Mouse (Mus musculus) small intestine, adult 2 months (tissue): ENCODE measurements around the gene Hnrnph3. TPM values are rescaled to one million over a fixed set of nuclear protein-coding genes. Genes with fewer than 3 reads are reported as not detected.

ENCODE experiments used
- H3K27ac ChIP-seq: fragments of 200-500 bp; 2 replicates; pipeline ENCODE4 v1.5.1; 2012; ENCODE audit warnings: low read depth, low read length, control low read depth, inconsistent platforms; ENCODE audit not compliant: insufficient read depth
- H3K27me3 ChIP-seq: fragments of 200-500 bp; 2 replicates; pipeline ENCODE4 v1.6.1; 2012; ENCODE audit warnings: mild to moderate bottlenecking, moderate library complexity, low read length, inconsistent platforms; ENCODE audit not compliant: control insufficient read depth, insufficient read depth
- H3K36me3 ChIP-seq: fragments of 200-500 bp; 2 replicates; pipeline ENCODE4 v1.6.1; 2012; ENCODE audit warnings: mild to moderate bottlenecking, low read length, control low read depth, inconsistent platforms; ENCODE audit not compliant: control insufficient read depth, insufficient read depth
- H3K4me1 ChIP-seq: fragments of 200-500 bp; 2 replicates; pipeline ENCODE4 v1.6.1; 2012; ENCODE audit warnings: low read length, inconsistent platforms, mixed read lengths; ENCODE audit not compliant: control insufficient read depth, insufficient read depth, insufficient read length
- H3K4me3 ChIP-seq: fragments of 200-500 bp; 2 replicates; pipeline ENCODE4 v1.5.1; 2012; ENCODE audit warnings: low read depth, mild to moderate bottlenecking, control low read depth, inconsistent platforms, low read length, moderate library complexity
- CTCF ChIP-seq: fragments of 200-500 bp; IDR thresholded peaks from 2 replicates; pipeline ENCODE4 v1.5.1; 2012; ENCODE audit warnings: low read depth, mild to moderate bottlenecking, control low read depth, inconsistent platforms, low read length, moderate library complexity, mixed read lengths; ENCODE audit not compliant: insufficient replicate concordance, insufficient read length; ENCODE audit errors: extremely low read depth
- POLR2A ChIP-seq: fragments of 200-500 bp; IDR thresholded peaks from 2 replicates; pipeline ENCODE4 v1.6.1; 2012; ENCODE audit warnings: low read depth, mild to moderate bottlenecking, control low read depth, inconsistent platforms, low read length, moderate library complexity
- WGBS: fragments of 180-500 bp; shearing (Covaris S2); methylation state at CpG from one replicate; pipeline ENCODE4 v1.1.7; 2018; 5-methylcytosine and 5-hydroxymethylcytosine counted together
- polyA plus RNA-seq: library from polyadenylated mRNA; depleted of rRNA; stranded (reverse); fragments of >200 nt; gene quantifications from 2 replicates; pipeline ENCODE4 v1.2.3, GENCODE M21; 2012; rRNA removed

Hnrnph3 gene
- 2.7 and 9.4 TPM in 2 replicates for polyA plus RNA-seq

GRCm38 (mm10) chr10:63023749-63024579, at the start of gene Hnrnph3, which contains the start of gene Pbld2:
TSS of gene Hnrnph3 (minus strand) at chr10:63024217.
TSS of gene Pbld2 (plus strand) at chr10:63024315.
- Histone ChIP-seq H3K27me3 (no peaks in the 10 kb centered on the region), H3K36me3 (peaks cover 1% of the 10 kb centered on the region; the same call in 1 of the 2 replicates), H3K4me3 (peak within 1 kb of the TSS; percentile 94), H3K27ac (peak within 1 kb of the TSS; percentile 98), H3K4me1 (peaks cover 3% of the 10 kb centered on the region; the same call in 1 of the 2 replicates)
- under 1% methylated on average over 67 of the region's 69 CpGs for WGBS
- TF ChIP-seq POLR2A (peak; percentile 89), CTCF (no peak)

DNA sequence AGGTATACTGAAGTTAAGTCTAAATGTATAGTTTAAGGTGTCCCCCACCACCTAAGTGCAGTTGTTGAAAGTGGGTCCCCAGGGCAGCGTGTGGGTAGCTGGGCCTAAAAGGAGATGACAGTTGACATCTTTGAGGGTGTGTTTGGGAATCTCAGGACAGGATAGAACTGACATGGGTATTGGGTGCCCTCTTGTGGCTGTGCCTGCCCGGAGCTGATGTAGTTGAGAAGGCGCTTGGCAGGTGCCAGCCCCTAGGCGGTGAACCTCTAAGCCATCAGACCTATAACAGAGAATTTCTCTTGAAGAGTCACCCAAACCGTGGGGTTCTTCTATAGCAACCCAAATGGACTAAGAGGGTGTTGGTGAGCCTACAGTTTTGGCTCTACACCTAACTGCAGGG, 42.0 kb upstream of the Hnrnph3 start:
- Histone ChIP-seq H3K36me3 (no peaks in the 10 kb centered on the region; the same call in 1 of the 2 replicates), H3K4me1 (peaks cover 16% of the 10 kb centered on the region; the same call in 1 of the 2 replicates), H3K27ac (peak overlapping the region; percentile 53; the same call in 1 of the 2 replicates), H3K4me3 (peak overlapping the region; percentile 6; the same call in 1 of the 2 replicates), H3K27me3 (no peaks in the 10 kb centered on the region)
- TF ChIP-seq POLR2A (no peak), CTCF (peak; percentile 95)
- 11% methylated on average over 5 of the region's 5 CpGs for WGBS

GRCm38 (mm10) chr10:63065561-63065960, 41.5 kb upstream of the Hnrnph3 start:
- Histone ChIP-seq H3K27me3 (no peaks in the 10 kb centered on the region), H3K27ac (peak overlapping the region; percentile 53; the same call in 1 of the 2 replicates)

DNA sequence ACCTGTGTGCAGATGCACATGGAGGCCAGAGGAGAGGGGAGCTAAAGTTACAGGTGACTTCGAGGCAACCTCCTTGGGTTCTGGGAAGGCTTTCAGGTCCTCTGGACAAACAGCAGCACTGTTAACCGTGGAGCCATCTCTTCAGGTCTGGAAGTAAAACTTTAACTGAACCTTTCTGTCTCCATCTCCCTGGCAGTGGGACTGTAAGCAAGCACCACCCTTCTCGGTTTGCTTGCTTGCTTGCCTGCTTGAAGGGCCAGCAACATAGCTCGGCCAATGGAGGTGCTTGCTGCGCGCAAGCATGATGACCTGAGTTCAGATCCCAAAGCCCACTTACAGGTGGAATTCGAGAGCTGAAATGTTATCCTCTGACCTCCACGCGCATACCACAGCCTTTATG, 40.5 kb upstream of the Hnrnph3 start:
- Histone ChIP-seq H3K4me1 (peaks cover 21% of the 10 kb centered on the region; the same call in 1 of the 2 replicates), H3K27ac (no peak overlapping the region), H3K4me3 (no peak overlapping the region), H3K27me3 (no peaks in the 10 kb centered on the region), H3K36me3 (no peaks in the 10 kb centered on the region; the same call in 1 of the 2 replicates)
- 73% methylated on average over 9 of the region's 9 CpGs for WGBS
- no peak for TF ChIP-seq CTCF
- no peak for TF ChIP-seq POLR2A

More at GRCm38 (mm10) chr10:63065561-63065960, 41.5 kb upstream of the Hnrnph3 start:
- 28% methylated on average over 8 of the region's 8 CpGs for WGBS
- Histone ChIP-seq H3K36me3 (no peaks in the 10 kb centered on the region; the same call in 1 of the 2 replicates), H3K4me1 (peaks cover 16% of the 10 kb centered on the region; the same call in 1 of the 2 replicates), H3K4me3 (peak overlapping the region; percentile 6; the same call in 1 of the 2 replicates)
- TF ChIP-seq POLR2A: no peak
- no peak for TF ChIP-seq CTCF

DNA sequence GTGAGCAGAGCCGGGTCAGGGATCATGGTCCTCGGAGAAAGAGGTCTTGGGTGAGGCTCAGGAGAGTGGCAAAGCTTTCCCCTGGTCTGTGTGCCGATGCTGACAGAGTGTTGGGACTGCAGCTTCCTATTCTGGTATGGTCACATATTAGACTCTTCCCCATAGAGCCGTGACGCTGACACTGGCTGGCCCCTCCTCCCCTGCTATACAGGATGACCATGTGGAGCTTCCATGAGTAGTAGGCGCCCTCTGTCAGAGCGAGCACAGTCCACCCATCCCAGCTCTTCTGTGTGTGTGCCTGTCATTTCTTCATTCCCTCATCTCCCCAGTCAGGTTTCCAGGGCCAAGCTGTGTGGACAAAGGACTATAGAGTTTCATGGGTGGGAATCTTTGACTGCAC, 39.3 kb upstream of the Hnrnph3 start:
- H3K27ac ChIP-seq: no peak overlapping the region
- no peak overlapping the region for H3K4me3 ChIP-seq
- H3K27me3 ChIP-seq: no peaks in the 10 kb centered on the region
- TF ChIP-seq POLR2A (no peak), CTCF (no peak)
- peaks cover 21% of the 10 kb centered on the region; the same call in 1 of the 2 replicates for H3K4me1 ChIP-seq
- WGBS: 59% methylated on average over 7 of the region's 7 CpGs
- H3K36me3 ChIP-seq: no peaks in the 10 kb centered on the region

- no peaks in the 10 kb centered on the region for H3K27me3 ChIP-seq
- peaks cover 22% of the 10 kb centered on the region; the same call in 1 of the 2 replicates for H3K4me1 ChIP-seq
- H3K4me3 ChIP-seq: no peak overlapping the region
- no peak overlapping the region; the same call in 1 of the 2 replicates for H3K27ac ChIP-seq
- TF ChIP-seq POLR2A: no peak
- TF ChIP-seq CTCF: no peak
- 39% methylated on average over 5 of the region's 5 CpGs for WGBS
- no peaks in the 10 kb centered on the region for H3K36me3 ChIP-seq
These were observed 38.7 kb upstream of the Hnrnph3 start for GRCm38 (mm10) chr10:63062696-63063095.

DNA sequence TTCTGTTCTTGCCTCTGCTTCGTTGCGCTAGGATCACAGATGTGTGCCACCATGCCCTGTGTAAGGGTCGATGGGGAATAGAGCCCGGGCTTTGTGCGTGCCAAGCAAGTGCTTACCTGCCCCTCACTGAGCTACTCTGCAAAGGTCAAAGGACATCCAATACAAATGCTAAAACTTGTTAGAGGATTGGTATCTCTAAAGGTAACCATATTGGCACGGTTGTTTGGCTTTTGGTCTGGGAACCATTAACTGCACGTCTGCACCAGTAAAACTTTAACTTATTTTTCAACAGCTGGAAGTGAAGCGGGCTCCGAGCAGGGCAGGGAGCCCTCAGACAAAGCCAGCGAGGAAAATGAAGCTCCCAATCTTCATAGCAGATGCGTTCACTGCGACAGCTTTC, 37.2 kb upstream of the Hnrnph3 start:
- H3K36me3 ChIP-seq: no peaks in the 10 kb centered on the region
- WGBS: 33% methylated on average over 12 of the region's 12 CpGs
- peak overlapping the region; percentile 46 for H3K4me3 ChIP-seq
- no peaks in the 10 kb centered on the region for H3K27me3 ChIP-seq
- TF ChIP-seq POLR2A (no peak), CTCF (no peak)
- peak overlapping the region; percentile 87 for H3K27ac ChIP-seq
- H3K4me1 ChIP-seq: peaks cover 30% of the 10 kb centered on the region; the same call in 1 of the 2 replicates
